Mouse (Mus musculus) neural tube, embryonic 12.5 days (tissue): Measurements from ENCODE around the gene Gas1. TPM values are rescaled to one million over a fixed set of nuclear protein-coding genes. Genes with fewer than 3 reads are reported as not detected.

Source experiments
- ATAC-seq: fragments of 200-750 bp; cut with Nextera tagmentation; 2 replicates; pipeline ENCODE4 v1.8.0; 2017; ENCODE audit warnings: low read depth, mild to moderate bottlenecking, moderate TSS enrichment, moderate library complexity; ENCODE audit not compliant: low FRiP score
- H3K27ac ChIP-seq: fragments of 300-500 bp; sonication (generic); 2 replicates; pipeline ENCODE4 v1.5.1; 2016
- H3K27me3 ChIP-seq: fragments of 300-500 bp; sonication (generic); replicated peaks from 2 replicates; pipeline ENCODE4 v1.6.1; 2016; ENCODE audit warnings: mild to moderate bottlenecking
- H3K36me3 ChIP-seq: fragments of 300-500 bp; sonication (generic); 2 replicates; pipeline ENCODE4 v1.6.1; 2016; ENCODE audit warnings: mild to moderate bottlenecking
- H3K4me1 ChIP-seq: fragments of 300-500 bp; sonication (generic); 2 replicates; pipeline ENCODE4 v1.6.1; 2016
- H3K4me2 ChIP-seq: fragments of 300-500 bp; sonication (generic); replicated peaks from 2 replicates; pipeline ENCODE4 v1.6.1; 2016; ENCODE audit warnings: mild to moderate bottlenecking
- H3K4me3 ChIP-seq: fragments of 300-500 bp; sonication (generic); 2 replicates; pipeline ENCODE4 v1.5.1; 2016
- H3K9ac ChIP-seq: fragments of 300-500 bp; sonication (generic); 2 replicates; pipeline ENCODE4 v1.6.1; 2016; ENCODE audit warnings: mild to moderate bottlenecking
- H3K9me3 ChIP-seq: fragments of 300-500 bp; sonication (generic); 2 replicates; pipeline ENCODE4 v1.6.1; 2016; ENCODE audit warnings: mild to moderate bottlenecking
- WGBS: fragments of 180-500 bp; shearing (Covaris S2); methylation state at CpG from one replicate; pipeline ENCODE4 v1.1.7; 2016; 5-methylcytosine and 5-hydroxymethylcytosine counted together
- polyA plus RNA-seq: library from polyadenylated mRNA; unstranded; fragments of >200 nt; fragmentation: Nextera tagmentation; extraction: Ambion mirVana; gene quantifications from 2 replicates; pipeline ENCODE4 v1.2.1, GENCODE M21; 2016

Gene Gas1
- polyA plus RNA-seq, 1 experiment from 2014 or later: 168 TPM

GRCm38 (mm10) chr13:60134439-60134799 lies 42.7 kb downstream of the Gas1 start:
- no peak overlapping the region for H3K27ac ChIP-seq
- ATAC-seq: peak; percentile 30; the same call in 1 of the 2 replicates

GRCm38 (mm10) chr13:60133716-60134438 lies 43.3 kb downstream of the Gas1 start:
- peak; percentile 91 for ATAC-seq
- Histone ChIP-seq H3K27me3 (peaks cover 2% of the 10 kb centered on the region; the same call in 1 of the 2 replicates), H3K9ac (no peak overlapping the region), H3K4me2 (peak overlapping the region; percentile 24; the same call in 1 of the 2 replicates), H3K4me3 (no peak overlapping the region), H3K27ac (no peak overlapping the region; the same call in 1 of the 2 replicates), H3K36me3 (no peaks in the 10 kb centered on the region), H3K4me1 (peaks cover 32% of the 10 kb centered on the region), H3K9me3 (0 out of 2 replicates have a peak, but pooled peaks cover 4% of the 10 kb centered on the region)
- 9% methylated on average over 10 of the region's 10 CpGs for WGBS

More at GRCm38 (mm10) chr13:60134439-60134799, 42.7 kb downstream of the Gas1 start:
- Histone ChIP-seq H3K9ac (no peak overlapping the region), H3K36me3 (no peaks in the 10 kb centered on the region), H3K27me3 (peaks cover 2% of the 10 kb centered on the region; the same call in 1 of the 2 replicates), H3K9me3 (0 out of 2 replicates have a peak, but pooled peaks cover 4% of the 10 kb centered on the region), H3K4me2 (no peak overlapping the region), H3K4me1 (peaks cover 28% of the 10 kb centered on the region), H3K4me3 (no peak overlapping the region)
- 88% methylated on average over 5 of the region's 5 CpGs for WGBS

- Histone ChIP-seq H3K27me3 (no peaks in the 10 kb centered on the region; the same call in none of the 2 replicates), H3K27ac (no peak overlapping the region), H3K9ac (no peak overlapping the region), H3K9me3 (0 out of 2 replicates have a peak, but pooled peaks cover 4% of the 10 kb centered on the region), H3K4me2 (no peak overlapping the region), H3K36me3 (no peaks in the 10 kb centered on the region), H3K4me1 (peaks cover 41% of the 10 kb centered on the region), H3K4me3 (no peak overlapping the region)
- no peak for ATAC-seq
- WGBS: 54% methylated on average over 13 of the region's 13 CpGs
Observed at GRCm38 (mm10) chr13:60131771-60132170, 45.4 kb downstream of the Gas1 start.

DNA sequence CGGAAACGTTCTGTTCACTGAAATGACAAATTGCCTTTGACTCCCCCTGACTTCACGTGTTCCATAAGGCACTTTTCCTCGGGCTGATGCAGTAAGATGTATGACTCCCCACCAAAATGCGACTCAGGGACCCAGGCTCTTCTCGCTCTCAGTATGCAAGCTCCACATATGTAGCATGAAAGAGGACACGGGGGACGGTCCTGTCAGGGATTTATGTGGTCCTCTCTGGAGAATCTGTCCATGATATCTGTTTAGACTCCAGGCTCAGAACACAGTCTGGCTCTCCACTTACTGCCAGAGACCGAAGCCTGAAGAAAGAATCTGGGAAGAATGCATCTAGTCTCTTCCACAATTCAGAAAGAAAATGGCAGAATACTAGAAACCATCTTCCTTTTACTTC lies 47.6 kb downstream of the Gas1 start:
- Histone ChIP-seq H3K36me3 (no peaks in the 10 kb centered on the region), H3K9me3 (0 out of 2 replicates have a peak, but pooled peaks cover 4% of the 10 kb centered on the region), H3K4me2 (0 out of 2 replicates have a peak overlapping the region, but pooled peaks have one; percentile 16), H3K27ac (no peak overlapping the region), H3K4me1 (peaks cover 57% of the 10 kb centered on the region), H3K9ac (no peak overlapping the region), H3K27me3 (no peaks in the 10 kb centered on the region; the same call in 1 of the 2 replicates), H3K4me3 (no peak overlapping the region)
- ATAC-seq: no peak
- WGBS: 52% methylated on average over 9 of the region's 9 CpGs

DNA sequence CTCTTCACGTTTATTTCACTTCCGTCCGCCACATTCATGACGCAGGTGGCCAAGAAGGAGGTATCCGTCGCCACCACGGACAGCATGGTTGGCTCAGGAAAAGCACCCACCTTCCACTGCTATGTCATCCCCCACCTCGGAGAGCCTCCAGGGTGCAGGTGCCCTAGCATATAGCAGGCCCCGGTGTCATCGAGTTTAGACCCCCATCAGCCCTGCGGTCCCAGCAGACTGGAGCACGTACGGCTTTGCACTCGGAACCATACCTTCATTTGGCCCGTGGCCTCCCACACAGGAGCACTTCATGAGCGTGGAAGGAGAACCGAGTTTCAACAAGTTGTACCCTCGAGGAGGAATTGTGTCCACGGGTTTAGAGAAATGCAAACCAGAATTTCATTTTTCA lies 50.8 kb downstream of the Gas1 start:
- Histone ChIP-seq H3K4me3 (0 out of 2 replicates have a peak overlapping the region, but pooled peaks have one; percentile 1), H3K27ac (no peak overlapping the region), H3K27me3 (no peaks in the 10 kb centered on the region; the same call in 1 of the 2 replicates), H3K9ac (no peak overlapping the region), H3K4me2 (peak overlapping the region; percentile 55), H3K36me3 (no peaks in the 10 kb centered on the region), H3K4me1 (peaks cover 62% of the 10 kb centered on the region), H3K9me3 (0 out of 2 replicates have a peak, but pooled peaks cover 4% of the 10 kb centered on the region)
- peak; percentile 54 for ATAC-seq
- WGBS: 30% methylated on average over 19 of the region's 19 CpGs

GRCm38 (mm10) chr13:60125501-60126305 lies 51.5 kb downstream of the Gas1 start:
- peak overlapping the region; percentile 55 for H3K4me2 ChIP-seq
- no peak overlapping the region for H3K9ac ChIP-seq
- peak overlapping the region; percentile 64 for H3K27ac ChIP-seq
- ATAC-seq: peak; percentile 61
- H3K4me1 ChIP-seq: peaks cover 62% of the 10 kb centered on the region
- no peaks in the 10 kb centered on the region for H3K36me3 ChIP-seq
- no peaks in the 10 kb centered on the region; the same call in 1 of the 2 replicates for H3K27me3 ChIP-seq
- H3K4me3 ChIP-seq: no peak overlapping the region
- H3K9me3 ChIP-seq: 0 out of 2 replicates have a peak, but pooled peaks cover 4% of the 10 kb centered on the region
- WGBS: 5% methylated on average over 13 of the region's 13 CpGs

- Histone ChIP-seq H3K27me3 (no peaks in the 10 kb centered on the region; the same call in 1 of the 2 replicates), H3K36me3 (no peaks in the 10 kb centered on the region), H3K4me2 (peak overlapping the region; percentile 55), H3K9me3 (no peaks in the 10 kb centered on the region), H3K9ac (no peak overlapping the region), H3K4me3 (no peak overlapping the region), H3K4me1 (peaks cover 62% of the 10 kb centered on the region), H3K27ac (no peak overlapping the region)
- no peak for ATAC-seq
- WGBS: under 1% methylated on average over 3 of the region's 3 CpGs
Observed at GRCm38 (mm10) chr13:60125020-60125419, 52.1 kb downstream of the Gas1 start.

- peaks cover 60% of the 10 kb centered on the region for H3K4me1 ChIP-seq
- 16% methylated on average over 7 of the region's 7 CpGs for WGBS
- ATAC-seq: no peak
Observed at GRCm38 (mm10) chr13:60124456-60124855, 52.7 kb downstream of the Gas1 start.

More at GRCm38 (mm10) chr13:60124456-60124855, 52.7 kb downstream of the Gas1 start:
- Histone ChIP-seq H3K36me3 (no peaks in the 10 kb centered on the region), H3K27me3 (no peaks in the 10 kb centered on the region; the same call in 1 of the 2 replicates), H3K9me3 (no peaks in the 10 kb centered on the region), H3K4me2 (peak overlapping the region; percentile 4; the same call in 1 of the 2 replicates), H3K4me3 (no peak overlapping the region), H3K27ac (no peak overlapping the region), H3K9ac (no peak overlapping the region)
